Mouse (Mus musculus): ENCODE measurements around the gene Neu1. TPM values are rescaled to one million over a fixed set of nuclear protein-coding genes. Genes with fewer than 3 reads are reported as not detected.

Gene Neu1
- polyA plus RNA-seq (2014; fragmentation: Nextera tagmentation; extraction: Ambion mirVana), result 12.8 and 13.4 TPM in 2 replicates

DNA sequence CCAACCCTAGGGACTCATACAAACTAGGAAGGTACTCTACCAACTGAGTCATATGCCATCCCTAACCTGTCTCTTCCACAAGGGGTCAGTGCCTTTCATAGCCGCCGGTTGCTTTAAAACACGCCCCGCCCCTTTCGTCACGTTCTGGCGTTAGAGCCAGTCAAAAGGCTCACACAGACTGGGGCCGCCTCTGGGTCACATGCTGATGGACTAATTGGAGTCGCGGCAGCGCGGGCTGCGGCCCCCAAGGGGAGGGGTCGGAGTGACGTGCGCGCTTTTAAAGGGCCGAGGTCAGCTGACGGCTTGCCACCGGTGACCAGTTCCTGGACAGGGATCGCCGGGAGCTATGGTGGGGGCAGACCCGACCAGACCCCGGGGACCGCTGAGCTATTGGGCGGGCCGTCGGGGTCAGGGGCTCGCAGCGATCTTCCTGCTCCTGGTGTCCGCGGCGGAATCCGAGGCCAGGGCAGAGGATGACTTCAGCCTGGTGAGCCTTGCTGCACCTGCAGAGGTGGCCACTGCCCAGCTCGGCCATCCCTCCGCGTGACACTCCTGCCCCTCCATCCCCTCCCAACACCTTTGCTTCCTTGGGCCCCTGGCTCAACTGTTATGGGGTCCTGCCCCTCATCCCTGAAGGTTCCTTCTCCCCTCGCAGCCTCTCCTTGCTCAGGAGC lies at the start of gene Neu1:
Gene Neu1, plus strand, starts transcription at position 193 of the 674 bp plus-strand sequence.
- Histone ChIP-seq H3K36me3 (ENCODE audit: control insufficient read depth, insufficient read depth, low read length) (no peaks in the 10 kb centered on the region), H3K4me2 (ENCODE audit: low read depth, low read length, severe bottlenecking) (peak within 1 kb of the TSS; percentile 93), H3K4me1 (replicated peaks; ENCODE audit: control insufficient read depth, insufficient read depth, low read length) (0 out of 2 replicates have a peak, but pooled peaks cover 4% of the 10 kb centered on the region), H3K27me3 (ENCODE audit: control insufficient read depth, insufficient read depth, low read length) (no peaks in the 10 kb centered on the region), H3K9ac (ENCODE audit: low read length) (peak within 1 kb of the TSS; percentile 70), H3K9me3 (ENCODE audit: control insufficient read depth, low read length) (no peaks in the 10 kb centered on the region), H3K4me3 (ENCODE audit: low read depth, low read length) (peak within 1 kb of the TSS; percentile 61), H3K27ac (ENCODE audit: low read depth, low read length) (no peak within 1 kb of the TSS)
- under 1% methylated on average over 38 of the region's 38 CpGs for WGBS
- DNase-seq (ENCODE audit: low spot score) (peak; percentile 97), ATAC-seq (replicated peaks; ENCODE audit: low FRiP score) (peak; percentile 97)

DNA sequence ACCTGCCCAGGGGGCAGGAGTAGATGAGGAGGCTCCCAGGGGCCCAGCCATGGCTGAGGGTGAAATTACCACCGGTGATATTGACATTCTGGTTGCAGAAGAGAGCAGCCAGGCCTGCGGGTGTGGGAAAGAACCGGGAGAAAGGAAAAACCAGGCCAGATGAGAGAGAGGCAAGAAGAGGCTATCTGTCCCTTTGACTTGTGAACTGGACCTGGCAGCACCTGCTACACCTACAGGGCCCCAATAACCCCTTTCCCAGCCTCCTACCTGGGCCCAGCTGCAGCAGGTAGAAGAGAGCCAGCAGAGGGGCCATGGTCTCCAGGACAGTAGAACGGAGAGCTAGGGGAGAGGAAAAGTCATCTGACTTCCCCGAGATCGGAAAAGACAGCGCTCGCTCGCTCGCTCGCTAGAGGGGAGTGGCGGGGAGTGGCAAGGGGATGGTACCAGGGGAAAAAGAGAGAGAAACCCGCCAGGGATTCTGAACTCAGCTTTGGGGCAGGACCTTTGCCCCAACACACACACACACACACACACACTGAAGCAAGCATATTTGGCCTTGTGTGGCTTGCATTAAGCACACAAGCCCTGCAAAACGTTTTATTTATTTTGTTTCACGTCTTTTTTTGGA lies 49.3 kb upstream of the Neu1 start, which contains the start of gene Gm20547:
Gene Gm20547, minus strand, starts transcription at position 360 of the 628 bp plus-strand sequence.
- Histone ChIP-seq H3K4me3 (ENCODE audit: low read depth, low read length) (no peak within 1 kb of the TSS), H3K9ac (ENCODE audit: low read length) (no peak within 1 kb of the TSS), H3K9me3 (ENCODE audit: control insufficient read depth, low read length) (no peaks in the 10 kb centered on the region), H3K4me2 (ENCODE audit: low read depth, low read length, severe bottlenecking) (no peak within 1 kb of the TSS), H3K36me3 (ENCODE audit: control insufficient read depth, insufficient read depth, low read length) (no peaks in the 10 kb centered on the region), H3K27me3 (ENCODE audit: control insufficient read depth, insufficient read depth, low read length) (no peaks in the 10 kb centered on the region), H3K27ac (ENCODE audit: low read depth, low read length) (no peak within 1 kb of the TSS), H3K4me1 (replicated peaks; ENCODE audit: control insufficient read depth, insufficient read depth, low read length) (no peaks in the 10 kb centered on the region)
- ATAC-seq (replicated peaks; ENCODE audit: low FRiP score) (no peak), DNase-seq (ENCODE audit: low spot score) (no peak)
- 7% methylated on average over 15 of the region's 15 CpGs for WGBS

DNA sequence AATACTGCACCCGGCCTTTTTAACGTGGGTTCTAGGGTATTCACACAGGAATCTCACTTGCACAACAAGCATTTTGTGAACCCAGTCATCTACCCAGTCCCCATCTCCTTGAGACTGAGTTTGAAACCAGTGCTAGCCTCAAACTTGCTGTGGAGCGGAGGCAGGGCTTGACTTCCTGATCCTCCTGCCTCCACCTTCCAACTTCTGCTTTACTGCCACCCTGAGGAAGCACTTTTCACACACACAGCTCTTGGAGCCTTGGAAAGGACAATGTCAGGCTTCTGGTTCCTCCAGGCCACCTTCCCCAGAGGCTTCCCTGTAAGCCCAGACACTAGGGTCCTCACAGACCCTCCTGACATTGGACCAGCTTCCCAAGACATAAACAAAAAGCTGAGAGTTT lies 47.7 kb upstream of the Neu1 start:
- H3K9me3 ChIP-seq (ENCODE audit: control insufficient read depth, low read length), result no peaks in the 10 kb centered on the region
- no peak overlapping the region for H3K4me2 ChIP-seq (ENCODE audit: low read depth, low read length, severe bottlenecking)
- no peak overlapping the region for H3K9ac ChIP-seq (ENCODE audit: low read length)
- no peaks in the 10 kb centered on the region for H3K4me1 ChIP-seq (replicated peaks; ENCODE audit: control insufficient read depth, insufficient read depth, low read length)
- no peak for DNase-seq (ENCODE audit: low spot score)
- 76% methylated on average over 3 of the region's 3 CpGs for WGBS
- no peak for ATAC-seq (replicated peaks; ENCODE audit: low FRiP score)
- H3K27me3 ChIP-seq (ENCODE audit: control insufficient read depth, insufficient read depth, low read length), result no peaks in the 10 kb centered on the region
- no peak overlapping the region for H3K27ac ChIP-seq (ENCODE audit: low read depth, low read length)
- H3K36me3 ChIP-seq (ENCODE audit: control insufficient read depth, insufficient read depth, low read length), result no peaks in the 10 kb centered on the region
- H3K4me3 ChIP-seq (ENCODE audit: low read depth, low read length), result no peak overlapping the region

DNA sequence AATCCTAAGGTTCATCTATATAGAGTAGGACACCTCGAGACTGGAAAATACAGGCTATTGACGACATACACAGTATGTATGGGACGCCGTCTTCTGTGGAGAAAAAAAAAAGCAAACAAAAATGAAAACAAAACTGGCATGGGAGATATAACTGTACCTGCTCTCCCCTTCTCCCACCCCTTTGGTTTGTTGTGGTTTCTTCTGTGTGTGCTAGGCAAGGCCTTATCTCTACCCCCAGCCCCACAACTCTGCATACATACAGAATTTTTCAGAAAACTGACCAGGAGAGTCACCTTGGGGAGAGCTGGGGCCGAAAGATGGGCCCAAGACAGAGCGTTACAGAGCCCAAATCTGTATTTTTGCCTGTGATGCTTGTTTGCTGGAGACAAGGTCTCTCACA lies 46.3 kb upstream of the Neu1 start:
- Histone ChIP-seq H3K9me3 (ENCODE audit: control insufficient read depth, low read length) (no peaks in the 10 kb centered on the region), H3K4me1 (replicated peaks; ENCODE audit: control insufficient read depth, insufficient read depth, low read length) (no peaks in the 10 kb centered on the region), H3K9ac (ENCODE audit: low read length) (no peak overlapping the region), H3K36me3 (ENCODE audit: control insufficient read depth, insufficient read depth, low read length) (no peaks in the 10 kb centered on the region), H3K27ac (ENCODE audit: low read depth, low read length) (no peak overlapping the region), H3K27me3 (ENCODE audit: control insufficient read depth, insufficient read depth, low read length) (no peaks in the 10 kb centered on the region), H3K4me3 (ENCODE audit: low read depth, low read length) (no peak overlapping the region), H3K4me2 (ENCODE audit: low read depth, low read length, severe bottlenecking) (no peak overlapping the region)
- DNase-seq (ENCODE audit: low spot score) (no peak), ATAC-seq (replicated peaks; ENCODE audit: low FRiP score) (no peak)
- WGBS, result 85% methylated on average over 6 of the region's 6 CpGs

DNA sequence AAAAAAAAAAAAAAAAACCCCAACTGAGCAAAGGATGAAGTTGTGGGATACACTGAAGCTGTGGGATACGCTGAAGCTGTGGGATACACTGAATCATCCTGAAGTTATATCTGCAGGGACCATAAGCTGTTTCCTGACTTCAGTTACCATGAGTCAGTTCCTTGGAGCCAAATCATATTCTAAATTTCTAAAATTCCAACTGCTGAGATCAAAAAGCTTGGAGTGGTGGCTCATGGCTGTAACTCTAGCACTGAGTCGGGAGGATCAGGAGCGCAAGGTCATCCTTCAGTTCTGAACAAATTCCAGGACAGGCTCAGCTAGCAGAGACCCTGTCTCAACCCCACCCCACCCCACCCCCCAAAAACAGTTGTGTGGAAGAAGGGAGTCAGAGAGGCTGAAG lies 45.4 kb upstream of the Neu1 start:
- no peaks in the 10 kb centered on the region for H3K36me3 ChIP-seq (ENCODE audit: control insufficient read depth, insufficient read depth, low read length)
- no peaks in the 10 kb centered on the region for H3K9me3 ChIP-seq (ENCODE audit: control insufficient read depth, low read length)
- H3K4me3 ChIP-seq (ENCODE audit: low read depth, low read length), result no peak overlapping the region
- DNase-seq (ENCODE audit: low spot score) (no peak), ATAC-seq (replicated peaks; ENCODE audit: low FRiP score) (no peak)
- WGBS, result 75% methylated on average over 3 of the region's 3 CpGs
- no peak overlapping the region for H3K27ac ChIP-seq (ENCODE audit: low read depth, low read length)
- H3K27me3 ChIP-seq (ENCODE audit: control insufficient read depth, insufficient read depth, low read length), result no peaks in the 10 kb centered on the region
- H3K9ac ChIP-seq (ENCODE audit: low read length), result no peak overlapping the region
- H3K4me2 ChIP-seq (ENCODE audit: low read depth, low read length, severe bottlenecking), result no peak overlapping the region
- H3K4me1 ChIP-seq (replicated peaks; ENCODE audit: control insufficient read depth, insufficient read depth, low read length), result no peaks in the 10 kb centered on the region

- no peaks in the 10 kb centered on the region for H3K9me3 ChIP-seq (ENCODE audit: control insufficient read depth, low read length)
- 87% methylated on average over 5 of the region's 5 CpGs for WGBS
- H3K4me1 ChIP-seq (replicated peaks; ENCODE audit: control insufficient read depth, insufficient read depth, low read length), result no peaks in the 10 kb centered on the region
- H3K27ac ChIP-seq (ENCODE audit: low read depth, low read length), result no peak overlapping the region
- ATAC-seq (replicated peaks; ENCODE audit: low FRiP score), result no peak
- H3K36me3 ChIP-seq (ENCODE audit: control insufficient read depth, insufficient read depth, low read length), result no peaks in the 10 kb centered on the region
- no peak overlapping the region for H3K4me3 ChIP-seq (ENCODE audit: low read depth, low read length)
- no peak overlapping the region for H3K4me2 ChIP-seq (ENCODE audit: low read depth, low read length, severe bottlenecking)
- no peak overlapping the region for H3K9ac ChIP-seq (ENCODE audit: low read length)
- no peaks in the 10 kb centered on the region for H3K27me3 ChIP-seq (ENCODE audit: control insufficient read depth, insufficient read depth, low read length)
- DNase-seq (ENCODE audit: low spot score), result no peak
Measured at GRCm38 (mm10) chr17:34887942-34888341, 43.1 kb upstream of the Neu1 start.

DNA sequence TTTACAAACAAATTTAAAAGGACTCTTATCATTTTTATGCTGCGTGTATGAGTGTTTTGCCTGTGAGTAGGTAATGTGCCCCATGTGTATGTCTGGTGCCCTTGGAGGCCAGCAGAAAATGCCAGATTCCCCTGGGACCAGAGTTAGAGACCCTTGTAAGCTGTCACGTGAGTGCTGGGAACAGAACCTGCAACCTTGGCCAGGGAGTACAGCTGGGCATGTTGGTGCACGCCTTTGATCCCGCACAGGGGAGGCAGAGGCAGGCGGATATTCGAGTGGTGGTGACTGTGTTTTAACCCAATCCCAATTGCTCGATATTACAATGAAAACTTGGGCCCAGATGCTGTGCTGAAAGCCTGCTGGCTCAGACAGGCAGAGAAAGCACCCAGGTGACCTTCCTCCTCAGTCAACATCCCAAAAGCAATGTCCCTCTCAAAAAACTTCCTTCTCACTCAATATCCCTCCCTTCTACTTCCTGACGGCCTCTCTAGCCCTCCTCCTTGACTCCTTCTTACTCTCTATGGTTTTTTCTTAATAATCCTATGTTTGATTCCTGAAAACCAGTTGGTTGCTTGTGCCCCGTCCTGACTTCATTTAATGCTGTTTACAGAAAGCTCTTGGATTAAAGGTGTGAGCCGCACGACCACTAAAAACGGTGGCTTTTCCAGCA lies 40.8 kb upstream of the Neu1 start:
- DNase-seq (ENCODE audit: low spot score) (no peak), ATAC-seq (replicated peaks; ENCODE audit: low FRiP score) (no peak)
- Histone ChIP-seq H3K4me1 (replicated peaks; ENCODE audit: control insufficient read depth, insufficient read depth, low read length) (peaks cover 6% of the 10 kb centered on the region; the same call in 1 of the 2 replicates), H3K9me3 (ENCODE audit: control insufficient read depth, low read length) (no peaks in the 10 kb centered on the region), H3K9ac (ENCODE audit: low read length) (no peak overlapping the region), H3K4me3 (ENCODE audit: low read depth, low read length) (no peak overlapping the region), H3K36me3 (ENCODE audit: control insufficient read depth, insufficient read depth, low read length) (no peaks in the 10 kb centered on the region), H3K27ac (ENCODE audit: low read depth, low read length) (no peak overlapping the region), H3K4me2 (ENCODE audit: low read depth, low read length, severe bottlenecking) (no peak overlapping the region), H3K27me3 (ENCODE audit: control insufficient read depth, insufficient read depth, low read length) (no peaks in the 10 kb centered on the region)
- 87% methylated on average over 12 of the region's 12 CpGs for WGBS

DNA sequence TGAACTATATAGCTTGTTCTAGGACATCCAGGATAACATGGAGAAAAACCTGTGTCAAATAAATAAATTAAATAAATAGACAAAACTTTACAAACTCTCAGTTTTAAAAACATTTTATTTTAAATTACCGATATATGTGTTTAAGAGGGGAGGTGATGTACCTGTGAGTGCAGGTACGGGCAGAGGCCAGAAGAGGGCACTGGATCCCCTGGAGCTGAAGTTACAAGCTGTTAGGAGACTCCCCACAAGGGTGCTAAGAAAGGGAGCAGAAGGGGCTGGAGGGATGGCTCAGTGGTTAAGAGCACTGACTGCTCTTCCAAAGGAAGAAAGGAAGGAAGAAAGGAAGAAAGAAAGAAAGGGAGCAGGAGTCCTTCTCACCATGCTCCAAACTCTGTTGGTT lies 39.7 kb upstream of the Neu1 start:
- H3K4me1 ChIP-seq (replicated peaks; ENCODE audit: control insufficient read depth, insufficient read depth, low read length), result peaks cover 11% of the 10 kb centered on the region
- H3K27ac ChIP-seq (ENCODE audit: low read depth, low read length), result no peak overlapping the region
- no peaks in the 10 kb centered on the region for H3K27me3 ChIP-seq (ENCODE audit: control insufficient read depth, insufficient read depth, low read length)
- ATAC-seq (replicated peaks; ENCODE audit: low FRiP score) (no peak), DNase-seq (ENCODE audit: low spot score) (no peak)
- peaks cover 4% of the 10 kb centered on the region; the same call in 1 of the 2 replicates for H3K36me3 ChIP-seq (ENCODE audit: control insufficient read depth, insufficient read depth, low read length)
- no peak overlapping the region for H3K4me2 ChIP-seq (ENCODE audit: low read depth, low read length, severe bottlenecking)
- H3K9me3 ChIP-seq (ENCODE audit: control insufficient read depth, low read length), result no peaks in the 10 kb centered on the region
- 92% methylated on average over 2 of the region's 2 CpGs for WGBS
- no peak overlapping the region for H3K9ac ChIP-seq (ENCODE audit: low read length)
- no peak overlapping the region for H3K4me3 ChIP-seq (ENCODE audit: low read depth, low read length)

Data from forebrain, embryonic 11.5 days (tissue).